Mouse (Mus musculus) brown adipose tissue, adult 24 weeks (tissue): Measurements from ENCODE around the gene Ankrd1. TPM values are rescaled to one million over a fixed set of nuclear protein-coding genes. Genes with fewer than 3 reads are reported as not detected.

ENCODE experiments used
- H3K27ac ChIP-seq: fragments of 200-500 bp; replicated peaks from 2 replicates; pipeline ENCODE4 v1.5.1; 2012; ENCODE audit warnings: low read depth, mild to moderate bottlenecking, low read length
- H3K4me1 ChIP-seq: fragments of 200-500 bp; 2 replicates; pipeline ENCODE4 v1.6.1; 2012; ENCODE audit warnings: low read length, mixed read lengths; ENCODE audit not compliant: control insufficient read depth, insufficient read depth, insufficient read length
- H3K4me3 ChIP-seq: fragments of 200-500 bp; 2 replicates; pipeline ENCODE4 v1.5.1; 2012; ENCODE audit warnings: low read depth, mild to moderate bottlenecking, low read length, moderate library complexity; ENCODE audit not compliant: insufficient read depth
- polyA plus RNA-seq: library from polyadenylated mRNA; stranded (reverse); fragments of >200 nt; gene quantifications from 2 replicates; pipeline ENCODE4 v1.2.4, GENCODE M21; 2012; ENCODE audit not compliant: missing spikeins, insufficient read depth, insufficient read length

Gene Ankrd1
- polyA plus RNA-seq: not detected in 2 replicates

DNA sequence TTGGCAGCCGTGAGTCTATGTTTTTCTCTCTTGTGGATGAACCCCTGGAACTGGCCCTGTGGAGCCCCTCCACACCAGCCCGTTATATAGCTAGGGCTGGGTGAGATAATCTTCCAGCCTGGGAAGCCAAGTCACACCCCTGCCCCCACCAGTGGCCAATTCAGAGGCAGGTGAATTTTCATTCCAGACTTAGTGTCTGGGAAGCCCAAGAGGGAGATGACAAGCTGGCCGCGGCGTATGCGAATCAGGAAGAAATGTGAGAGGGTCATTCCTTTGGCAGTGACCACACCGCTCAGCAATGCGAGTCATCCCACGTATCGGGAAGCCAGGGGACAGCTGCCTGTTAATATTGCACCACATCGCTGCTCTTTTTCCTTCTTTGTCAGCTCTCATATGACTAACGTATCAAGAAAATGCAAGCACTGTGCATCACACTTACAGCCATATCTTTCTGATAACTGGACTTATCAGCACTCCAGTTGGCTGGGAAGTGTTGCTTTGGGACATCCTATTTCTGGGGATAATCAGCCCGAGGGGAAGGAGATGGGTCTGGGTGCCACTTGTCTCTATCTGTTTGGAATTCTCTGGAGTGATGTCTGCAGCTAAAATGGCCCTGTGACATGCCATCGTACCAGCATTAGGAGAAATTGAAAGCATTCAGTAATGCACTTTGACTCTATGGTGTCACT lies at the start of gene Ankrd1:
Gene Ankrd1, minus strand, starts transcription at position 317 of the 689 bp plus-strand sequence.
- Histone ChIP-seq H3K4me3 (no peak within 1 kb of the TSS), H3K4me1 (no peaks in the 10 kb centered on the region), H3K27ac (no peak within 1 kb of the TSS)

DNA sequence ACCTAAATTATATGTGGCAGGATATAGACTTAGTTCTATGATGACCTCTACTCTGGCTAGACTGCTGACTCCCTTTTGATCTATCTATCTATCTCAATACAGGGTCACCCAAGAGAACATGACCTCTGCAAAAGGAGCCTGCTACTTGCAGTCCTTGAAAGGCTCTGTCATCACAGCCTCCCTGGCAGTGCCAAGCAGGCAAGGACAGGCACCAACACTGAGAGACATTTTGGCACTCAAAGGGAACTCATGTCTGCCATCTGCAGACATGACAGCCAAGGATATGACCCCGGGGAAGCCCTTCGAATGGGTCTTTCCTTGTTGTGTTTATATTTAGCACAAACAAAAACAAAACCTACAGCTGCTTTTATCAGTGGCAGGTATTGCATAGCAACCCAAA lies 49.2 kb upstream of the Ankrd1 start:
- Histone ChIP-seq H3K27ac (no peak overlapping the region), H3K4me3 (no peak overlapping the region), H3K4me1 (peaks cover 3% of the 10 kb centered on the region; the same call in 1 of the 2 replicates)

DNA sequence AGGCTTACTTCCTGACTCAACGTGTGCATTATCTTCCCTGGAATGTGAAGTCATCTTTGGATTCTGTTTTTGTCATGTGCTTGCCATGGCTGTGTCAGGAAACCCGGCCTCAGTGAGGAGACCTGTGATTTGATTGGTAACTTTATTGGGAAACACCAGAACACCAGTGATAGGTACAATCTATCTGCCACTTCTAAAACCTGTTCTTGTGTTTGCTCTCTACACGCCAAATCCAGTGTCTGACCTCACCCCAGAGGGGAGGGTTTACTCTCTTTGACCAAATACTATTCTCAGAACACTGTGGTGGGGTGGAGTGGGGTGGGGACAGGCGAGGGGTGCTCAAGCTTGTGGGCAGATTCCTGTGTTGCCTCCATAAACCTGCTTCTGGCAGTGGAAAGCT lies 48.2 kb upstream of the Ankrd1 start:
- Histone ChIP-seq H3K4me3 (no peak overlapping the region), H3K4me1 (peaks cover 3% of the 10 kb centered on the region; the same call in 1 of the 2 replicates), H3K27ac (no peak overlapping the region)

DNA sequence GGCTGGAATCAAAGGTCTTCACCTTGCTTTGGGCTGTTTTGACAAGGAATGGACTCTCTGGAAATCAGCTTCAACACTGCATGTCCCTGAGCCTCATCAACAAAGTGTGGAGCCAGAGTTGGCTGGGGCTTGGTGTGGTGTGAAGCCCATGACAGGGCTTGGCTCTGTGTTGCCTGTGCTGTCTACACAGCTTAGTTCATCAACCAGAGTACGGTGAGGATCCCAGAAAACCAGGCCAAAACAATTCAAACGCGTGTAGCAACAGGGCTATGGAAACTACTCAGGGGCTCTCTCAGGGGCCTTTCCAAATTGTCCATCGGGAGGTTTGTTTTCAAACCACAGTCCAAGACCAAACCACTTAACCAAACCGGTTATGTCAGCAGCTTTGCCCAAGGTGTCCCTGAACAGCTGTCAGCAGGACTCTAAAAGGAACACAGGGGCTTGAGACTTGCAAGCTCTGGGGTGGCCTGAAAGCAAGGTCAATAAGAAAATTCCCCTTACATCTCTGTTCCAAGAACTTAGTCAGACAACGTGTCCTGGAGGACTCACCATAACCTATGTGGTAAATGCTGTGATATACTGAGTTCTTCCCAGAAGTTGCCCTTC lies 47.5 kb upstream of the Ankrd1 start:
- no peak overlapping the region for H3K27ac ChIP-seq

DNA sequence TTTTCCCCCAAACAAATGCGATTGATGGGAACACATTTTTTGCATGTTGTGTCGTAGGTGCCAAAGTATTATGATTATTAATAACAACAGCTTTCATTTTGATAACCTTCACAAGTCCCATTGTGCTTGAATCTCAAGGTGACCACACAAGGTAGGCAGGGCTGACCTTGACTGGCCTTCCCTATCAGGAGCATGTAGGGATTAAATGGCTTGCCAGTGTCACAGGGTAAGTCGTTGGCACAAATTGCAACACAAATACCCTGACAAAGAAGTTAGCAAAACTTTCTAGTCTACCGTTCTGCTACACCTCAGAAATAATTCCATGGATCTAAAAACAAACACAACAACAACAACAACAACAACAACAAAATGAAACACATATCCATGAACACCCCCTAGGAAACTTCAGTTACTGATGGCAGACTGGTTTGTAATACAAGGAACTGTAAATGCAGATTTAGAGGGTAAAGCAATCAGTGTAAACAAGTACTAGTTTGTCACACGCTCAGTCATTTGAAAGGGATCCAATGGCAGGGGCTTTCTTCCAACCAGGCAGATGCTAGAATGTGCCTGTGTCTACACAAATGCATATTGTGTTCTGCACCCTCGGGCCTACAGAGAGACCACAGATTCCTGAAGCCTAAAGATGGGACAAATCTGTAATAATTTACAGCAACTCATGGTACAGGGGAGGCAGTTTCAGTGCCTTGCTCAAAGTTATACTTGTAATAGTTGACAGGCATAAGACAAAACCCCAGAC lies 46.7 kb upstream of the Ankrd1 start:
- Histone ChIP-seq H3K4me3 (no peak overlapping the region), H3K27ac (no peak overlapping the region), H3K4me1 (peaks cover 3% of the 10 kb centered on the region; the same call in 1 of the 2 replicates)

More for the DNA sequence above, 47.5 kb upstream of the Ankrd1 start:
- Histone ChIP-seq H3K4me3 (no peak overlapping the region), H3K4me1 (peaks cover 3% of the 10 kb centered on the region; the same call in 1 of the 2 replicates)

DNA sequence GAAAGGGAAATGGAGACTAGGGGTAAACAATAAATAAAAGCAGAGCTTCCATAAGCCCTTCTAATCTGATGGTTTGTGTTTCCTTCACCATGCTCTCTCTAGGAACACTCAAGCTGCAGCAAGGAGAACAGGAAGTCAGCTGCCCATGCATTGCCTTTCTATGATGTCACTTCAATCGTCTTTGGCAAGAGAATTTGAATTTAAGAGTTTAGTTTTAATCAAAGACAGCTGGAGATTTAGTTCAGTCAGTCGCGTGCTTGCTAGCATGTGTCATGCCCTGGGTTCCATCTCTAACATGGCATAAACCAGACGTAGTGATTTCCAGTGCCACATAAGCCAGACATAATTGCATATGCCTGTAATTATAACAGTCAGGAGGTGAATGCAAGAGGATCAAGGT lies 45.5 kb upstream of the Ankrd1 start:
- H3K4me3 ChIP-seq: no peak overlapping the region
- peaks cover 3% of the 10 kb centered on the region; the same call in 1 of the 2 replicates for H3K4me1 ChIP-seq
- H3K27ac ChIP-seq: no peak overlapping the region

DNA sequence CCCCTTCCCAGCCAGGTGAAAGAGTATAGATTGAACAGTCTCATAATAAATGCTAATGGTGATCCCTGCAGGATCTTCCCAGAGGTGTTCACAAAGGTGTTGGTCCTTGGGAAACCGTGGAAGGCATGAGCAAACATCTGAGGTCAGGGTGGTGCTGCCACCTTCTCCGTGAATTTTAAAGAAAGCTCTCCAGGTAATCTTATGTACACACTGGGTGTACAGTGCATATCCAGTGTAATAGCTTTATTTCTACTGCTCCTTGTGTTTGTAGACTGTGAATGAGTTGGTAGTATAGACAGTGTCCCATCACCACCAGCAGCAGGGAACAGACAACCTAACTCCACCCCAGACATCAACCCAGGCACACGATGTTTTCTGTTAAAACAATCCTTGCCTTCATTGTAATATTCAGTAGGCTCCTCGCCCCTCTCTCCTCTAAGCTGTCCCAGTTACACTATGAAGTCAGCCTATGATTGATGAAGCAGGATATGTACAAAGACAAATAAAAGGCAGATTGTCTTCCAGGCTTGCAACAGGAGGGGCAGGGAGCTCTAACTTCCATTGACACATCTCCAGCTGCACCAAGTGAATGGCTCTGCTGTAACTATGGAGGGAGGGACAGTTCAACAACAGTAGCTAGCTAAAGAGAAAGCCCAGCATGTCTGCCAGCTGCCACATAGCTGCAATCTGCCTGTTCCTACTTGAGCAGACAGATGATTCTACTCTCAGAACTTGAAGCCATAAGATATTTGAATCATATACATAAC lies 30.5 kb upstream of the Ankrd1 start:
- H3K4me1 ChIP-seq: no peaks in the 10 kb centered on the region
- no peak overlapping the region for H3K27ac ChIP-seq
- no peak overlapping the region for H3K4me3 ChIP-seq

DNA sequence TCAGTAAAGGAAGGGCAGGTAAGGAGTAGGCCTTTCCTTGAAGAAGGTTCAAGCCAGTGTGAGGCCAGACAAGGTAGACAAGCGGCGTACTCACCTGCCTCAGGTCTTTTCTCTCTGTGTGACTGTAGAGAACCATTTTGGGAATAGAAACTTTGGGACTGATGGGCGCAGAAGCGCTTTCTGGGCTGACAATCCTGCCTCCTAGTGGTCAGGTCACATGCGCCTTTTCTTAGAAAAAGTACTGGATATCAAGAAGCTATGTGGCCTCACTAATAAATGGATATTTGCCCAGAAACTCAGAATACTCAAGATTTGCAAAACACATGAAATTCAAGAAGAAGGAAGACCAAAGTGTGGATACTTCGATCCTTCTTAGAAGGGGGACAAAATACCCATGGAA lies 28.7 kb upstream of the Ankrd1 start:
- Histone ChIP-seq H3K4me1 (no peaks in the 10 kb centered on the region), H3K4me3 (no peak overlapping the region), H3K27ac (no peak overlapping the region)

DNA sequence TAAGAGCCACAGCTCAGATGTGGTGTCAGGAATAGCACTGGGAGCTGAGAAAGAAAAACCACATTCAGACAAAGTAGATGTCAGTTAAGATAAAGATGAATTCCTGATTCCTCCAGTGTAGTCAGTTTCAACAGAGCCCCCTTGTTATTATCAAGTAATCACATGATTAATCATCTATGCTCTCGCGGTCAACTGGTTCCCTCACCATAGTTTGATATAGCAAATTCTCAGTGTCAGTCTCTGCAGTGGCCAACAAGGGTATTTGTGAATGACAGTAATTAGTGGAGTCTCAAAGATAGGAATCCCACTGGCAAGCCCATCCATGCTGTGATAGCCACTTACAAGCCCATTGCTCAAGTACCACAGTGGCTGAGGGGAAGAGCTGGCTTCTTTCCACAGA lies 23.7 kb upstream of the Ankrd1 start:
- Histone ChIP-seq H3K27ac (no peak overlapping the region), H3K4me1 (no peaks in the 10 kb centered on the region), H3K4me3 (no peak overlapping the region)

DNA sequence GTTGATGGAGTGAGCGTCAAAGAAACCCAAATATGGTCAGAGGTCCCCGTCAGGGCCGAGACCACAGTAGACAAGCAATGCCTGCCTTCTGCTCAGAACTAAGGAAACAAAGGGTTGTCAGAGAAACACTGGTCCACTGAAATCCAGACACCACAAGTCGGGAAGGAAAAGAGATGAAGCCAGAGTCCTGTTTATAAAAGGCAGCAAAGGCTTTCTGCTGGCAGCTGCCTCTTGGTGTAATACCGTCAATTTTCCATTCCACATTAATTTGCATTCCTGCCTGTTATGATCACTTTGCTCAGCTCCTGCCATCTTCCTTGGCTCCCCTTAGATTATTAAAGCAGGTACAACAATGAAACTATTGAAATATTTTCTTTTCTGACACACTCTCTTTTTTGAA lies 13.8 kb upstream of the Ankrd1 start:
- no peak overlapping the region for H3K27ac ChIP-seq
- no peak overlapping the region for H3K4me3 ChIP-seq
- no peaks in the 10 kb centered on the region for H3K4me1 ChIP-seq

DNA sequence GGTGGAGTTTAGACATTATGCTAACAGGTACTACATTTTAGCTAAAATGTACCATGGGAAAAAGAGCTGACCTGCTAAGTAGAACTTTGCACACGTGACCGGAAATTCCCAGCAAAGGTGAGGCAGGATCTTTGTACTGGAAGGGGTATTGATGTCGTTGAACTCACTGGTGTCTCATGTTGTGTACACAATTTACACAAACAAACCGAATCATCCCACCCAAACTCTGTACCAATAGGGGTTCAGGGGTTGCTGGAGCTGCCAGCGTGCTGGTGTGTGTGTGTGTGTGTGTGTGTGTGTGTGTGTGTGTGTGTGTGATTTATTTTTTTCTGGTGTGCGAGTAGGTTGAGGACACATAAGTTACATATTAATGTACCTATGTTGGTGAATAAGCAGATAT lies 13.2 kb upstream of the Ankrd1 start:
- Histone ChIP-seq H3K4me3 (no peak overlapping the region), H3K27ac (no peak overlapping the region), H3K4me1 (no peaks in the 10 kb centered on the region)

DNA sequence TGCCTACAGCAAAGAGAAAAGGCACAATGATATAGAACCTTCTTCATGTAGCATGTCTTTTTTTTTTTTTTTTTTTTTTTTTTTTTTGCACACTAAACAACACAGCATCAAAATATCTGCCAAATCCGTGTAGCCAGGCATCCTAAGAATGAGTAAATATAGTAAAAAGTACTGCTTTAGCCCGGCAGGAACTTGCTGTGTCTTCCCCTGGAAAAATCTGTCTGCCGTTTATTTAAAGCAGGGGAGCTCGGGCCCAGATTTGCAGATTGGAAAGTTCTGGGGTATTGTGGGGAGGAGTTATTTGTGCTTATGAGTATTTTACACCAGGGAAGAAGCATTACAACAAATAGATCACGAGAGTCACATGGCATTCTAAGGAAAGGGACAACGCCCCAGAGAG lies 12.1 kb upstream of the Ankrd1 start:
- Histone ChIP-seq H3K4me1 (no peaks in the 10 kb centered on the region), H3K27ac (no peak overlapping the region), H3K4me3 (no peak overlapping the region)

DNA sequence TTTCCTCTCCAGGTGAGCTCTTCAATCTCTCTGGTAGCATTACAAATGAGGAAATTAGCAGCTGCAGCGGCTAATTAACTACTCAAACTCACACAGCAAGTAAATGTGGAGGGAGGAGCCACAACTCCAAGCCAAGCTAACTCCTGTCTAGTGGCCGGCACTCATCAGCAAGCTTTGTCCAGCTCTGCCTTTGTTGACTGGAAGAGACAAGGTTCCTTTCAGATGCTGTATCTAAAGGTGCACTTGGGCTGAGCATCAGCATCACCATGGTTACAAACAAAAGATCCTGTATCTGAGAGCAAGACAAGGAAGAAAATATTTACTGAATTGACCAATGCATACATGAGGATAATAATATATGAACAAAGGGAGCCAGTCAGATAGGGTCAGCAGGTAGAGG lies 10.3 kb upstream of the Ankrd1 start:
- Histone ChIP-seq H3K4me3 (no peak overlapping the region), H3K4me1 (no peaks in the 10 kb centered on the region), H3K27ac (no peak overlapping the region)

DNA sequence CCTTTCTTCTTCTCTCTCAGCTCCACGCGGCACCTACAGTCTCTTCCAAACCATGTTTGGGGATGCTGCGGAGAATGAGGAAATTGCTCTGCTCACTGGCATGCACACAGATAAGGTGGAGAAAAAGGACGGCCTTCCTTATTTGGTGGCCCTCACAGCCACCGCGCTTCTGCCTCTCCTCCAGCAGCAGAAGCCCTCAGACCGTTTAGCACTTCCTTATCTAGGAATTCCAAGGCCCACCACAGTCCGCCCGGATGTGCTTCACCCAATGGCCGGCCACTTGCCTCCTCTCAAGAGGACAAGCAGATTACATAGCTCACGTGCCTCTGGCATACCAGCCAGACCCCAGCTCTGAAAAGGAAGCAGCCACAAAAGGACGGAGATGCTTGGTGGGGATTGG lies 9.7 kb upstream of the Ankrd1 start:
- H3K4me1 ChIP-seq: no peaks in the 10 kb centered on the region
- no peak overlapping the region for H3K4me3 ChIP-seq
- no peak overlapping the region; the same call in 1 of the 2 replicates for H3K27ac ChIP-seq

DNA sequence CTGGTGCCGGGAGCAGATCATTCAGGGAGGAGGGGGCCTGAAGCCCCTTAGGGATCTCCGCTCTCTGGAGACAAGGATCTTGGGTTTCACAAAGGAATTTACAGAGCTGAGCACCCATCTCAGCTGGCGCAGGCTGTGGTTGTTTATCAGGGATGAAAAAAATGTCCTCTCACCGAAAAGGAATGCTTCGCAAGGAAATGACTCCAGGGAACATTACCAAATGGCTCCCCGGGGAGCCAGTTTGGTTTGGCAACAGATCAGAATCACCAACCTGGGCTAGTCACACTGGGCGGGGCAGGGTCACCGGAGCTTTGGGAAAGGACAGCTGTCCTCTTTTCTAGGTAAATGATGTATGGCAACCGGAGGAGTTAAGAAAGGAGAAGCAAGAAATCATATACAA lies 9.3 kb upstream of the Ankrd1 start:
- H3K4me3 ChIP-seq: no peak overlapping the region

More for the DNA sequence above, 9.3 kb upstream of the Ankrd1 start:
- Histone ChIP-seq H3K27ac (no peak overlapping the region; the same call in 1 of the 2 replicates), H3K4me1 (no peaks in the 10 kb centered on the region)
